Mouse (Mus musculus) neural tube, embryonic 10.5 days (tissue): ENCODE results near the gene Gm10197.

ENCODE experiments used
- DNase-seq: peaks from one replicate; pipeline ENCODE4 v3.0.0-alpha.2; 2017; ENCODE audit warnings: low spot score; ENCODE audit errors: extremely low spot score

Gm10197 gene

GRCm38 (mm10) chr19:53394552-53394951 lies 23.0 kb upstream of the Gm10197 start:
- no peak for DNase-seq

- no peak for DNase-seq
Measured at GRCm38 (mm10) chr19:53393646-53394045, 22.1 kb upstream of the Gm10197 start.

- DNase-seq = no peak
Measured at GRCm38 (mm10) chr19:53392781-53393343, 21.3 kb upstream of the Gm10197 start.

GRCm38 (mm10) chr19:53391787-53392186 lies 20.2 kb upstream of the Gm10197 start:
- no peak for DNase-seq

GRCm38 (mm10) chr19:53391386-53391785 lies 19.8 kb upstream of the Gm10197 start:
- no peak for DNase-seq

- DNase-seq = peak; percentile 100
Measured at GRCm38 (mm10) chr19:53390495-53391007, 19.0 kb upstream of the Gm10197 start, which contains the start of gene Smndc1. Gene Smndc1 (minus strand): TSS chr19:53390578.

- DNase-seq = no peak
Measured at GRCm38 (mm10) chr19:53389851-53390431, 18.4 kb upstream of the Gm10197 start.

- DNase-seq = no peak
Measured at GRCm38 (mm10) chr19:53389417-53389816, 17.9 kb upstream of the Gm10197 start.

GRCm38 (mm10) chr19:53383336-53383735 lies 11.8 kb upstream of the Gm10197 start:
- DNase-seq = no peak

GRCm38 (mm10) chr19:53378421-53378820 lies 6.9 kb upstream of the Gm10197 start:
- DNase-seq = no peak

GRCm38 (mm10) chr19:53377652-53378051 lies 6.1 kb upstream of the Gm10197 start:
- DNase-seq = no peak

- DNase-seq = no peak
Measured at GRCm38 (mm10) chr19:53375816-53376215, 4.2 kb upstream of the Gm10197 start.

GRCm38 (mm10) chr19:53375299-53375698 lies 3.7 kb upstream of the Gm10197 start:
- DNase-seq = no peak

GRCm38 (mm10) chr19:53373570-53373969 lies 2.0 kb upstream of the Gm10197 start:
- no peak for DNase-seq

- DNase-seq = no peak
Measured at GRCm38 (mm10) chr19:53370233-53370632, 1.3 kb downstream of the Gm10197 start.

- DNase-seq = peak; percentile 75
Measured at GRCm38 (mm10) chr19:53369469-53370043, 2.0 kb downstream of the Gm10197 start.

GRCm38 (mm10) chr19:53366881-53367280 lies 4.7 kb downstream of the Gm10197 start:
- no peak for DNase-seq

- no peak for DNase-seq
Measured at GRCm38 (mm10) chr19:53366057-53366775, 5.3 kb downstream of the Gm10197 start.

- DNase-seq = no peak
Measured at GRCm38 (mm10) chr19:53364963-53365362, 6.6 kb downstream of the Gm10197 start.

- no peak for DNase-seq
Measured at GRCm38 (mm10) chr19:53364551-53364950, 7.0 kb downstream of the Gm10197 start.

- no peak for DNase-seq
Measured at GRCm38 (mm10) chr19:53362967-53363366, 8.6 kb downstream of the Gm10197 start.
